Mouse (Mus musculus) ES-E14 (cell line): ENCODE results near the gene Zmym5. TPM values are rescaled to one million over a fixed set of nuclear protein-coding genes. Genes with fewer than 3 reads are reported as not detected.
A peak's percentile ranks its signal among the peaks of the same experiment; 100 is the strongest.
"Not testable (repeated sequence)": the region's sequence is repeated elsewhere in the genome, so short reads cannot be mapped to it uniquely, and the experiment has no call there.

Experiments
- DNase-seq: peaks from one replicate; pipeline ENCODE4 v3.0.0-alpha.2; 2013; ENCODE audit warnings: low read depth, low spot score
- H3K27ac ChIP-seq: 2 replicates; pipeline ENCODE4 v1.5.1; 2012; ENCODE audit warnings: low read depth, mild to moderate bottlenecking, low read length, moderate library complexity, mixed read lengths; ENCODE audit not compliant: poor library complexity, insufficient read depth, severe bottlenecking
- H3K36me3 ChIP-seq: 2 replicates; pipeline ENCODE4 v1.6.1; 2012; ENCODE audit warnings: mild to moderate bottlenecking, low read length, moderate library complexity, mixed read lengths; ENCODE audit not compliant: control insufficient read depth, poor library complexity, insufficient read depth, severe bottlenecking
- H3K4me1 ChIP-seq, 2 experiments: fragments of 150-350 bp in 1 of 2; sonication (generic) in 1 of 2; 2 replicates each; pipeline ENCODE4 v1.6.1; 2012; ENCODE audit warnings: low read length in 2 of 2, mild to moderate bottlenecking in 1 of 2, mixed read lengths in 1 of 2; ENCODE audit not compliant: control insufficient read depth in 2 of 2, insufficient read depth in 2 of 2, poor library complexity in 1 of 2
- H3K4me3 ChIP-seq, 2 experiments: fragments of 150-350 bp in 1 of 2; sonication (generic) in 1 of 2; 2 replicates each; pipeline ENCODE4 v1.5.1; 2012; ENCODE audit warnings: low read length in 2 of 2, low read depth in 1 of 2, mild to moderate bottlenecking in 1 of 2, mixed read lengths in 1 of 2; ENCODE audit not compliant: insufficient read depth in 1 of 2, poor library complexity in 1 of 2, severe bottlenecking in 1 of 2
- H3K9ac ChIP-seq: 2 replicates; pipeline ENCODE4 v1.6.1; 2012; ENCODE audit warnings: low read depth, mild to moderate bottlenecking, low read length, mixed read lengths; ENCODE audit not compliant: poor library complexity, insufficient read depth, severe bottlenecking
- H3K9me3 ChIP-seq: fragments of 150-350 bp; sonication (generic); 2 replicates; pipeline ENCODE4 v1.6.1; 2012; ENCODE audit warnings: low read depth, mild to moderate bottlenecking, low read length; ENCODE audit not compliant: control insufficient read depth, insufficient read depth
- CHD2 ChIP-seq: IDR thresholded peaks from 2 replicates; pipeline ENCODE4 v1.6.1; 2014; ENCODE audit warnings: mild to moderate bottlenecking, low read depth, low read length, inconsistent platforms
- HCFC1 ChIP-seq: IDR thresholded peaks from 2 replicates; pipeline ENCODE4 v1.6.1; 2012; ENCODE audit warnings: low read length, inconsistent platforms, borderline replicate concordance; ENCODE audit not compliant: insufficient read depth
- MAFK ChIP-seq: IDR thresholded peaks from 2 replicates; pipeline ENCODE4 v1.6.1; 2014; ENCODE audit warnings: mild to moderate bottlenecking, low read depth, low read length, inconsistent platforms; ENCODE audit not compliant: insufficient read depth
- ZC3H11A ChIP-seq: IDR thresholded peaks from 2 replicates; pipeline ENCODE4 v1.6.1; 2012; ENCODE audit warnings: low read depth, mild to moderate bottlenecking, inconsistent platforms, low read length, borderline replicate concordance
- ZNF384 ChIP-seq: IDR thresholded peaks from 2 replicates; pipeline ENCODE4 v1.6.1; 2012; ENCODE audit warnings: low read depth, low read length, inconsistent platforms
- in situ Hi-C, 2 experiments: fragments of 600-800 bp; cut with MboI; formaldehyde crosslinking; loops; one replicate each; pipeline ENCODE4 v1.15.1; 2025; ENCODE audit warnings: low sequenced_read_pairs in 2 of 2, inconsistent platforms in 1 of 2; ENCODE audit not compliant: unreplicated experiment in 2 of 2
- total RNA-seq: library from RNA; depleted of rRNA; stranded (reverse); fragments of 300-350 nt; gene quantifications from 2 replicates; pipeline ENCODE4 v1.2.3, GENCODE M21; 2012

The Zmym5 gene
- total RNA-seq, 1 experiment: 8.3 TPM

- H3K36me3 ChIP-seq, DNase-seq, in situ Hi-C loops, H3K4me1 ChIP-seq, H3K9me3 ChIP-seq: not testable (repeated sequence)
- TF ChIP-seq ZNF384: peak; percentile 69
- Histone ChIP-seq H3K27ac (peak overlapping the region; percentile 58; the same call in 1 of the 2 replicates), H3K4me3 (peak overlapping the region; percentile 84 to 96), H3K9ac (peak overlapping the region; percentile 97)
These were observed 480 bp downstream of the Zmym5 start for GRCm38 (mm10) chr14:56810781-56811690.

- TF ChIP-seq HCFC1: no peak
- TF ChIP-seq ZC3H11A: no peak
- no peak for TF ChIP-seq CHD2
- no peak for TF ChIP-seq MAFK
- TF ChIP-seq ZNF384: no peak
- Histone ChIP-seq H3K27ac (no peak overlapping the region), H3K4me1 (no peaks in the 10 kb centered on the region), H3K9me3 (no peaks in the 10 kb centered on the region), H3K36me3 (peaks cover 10% of the 10 kb centered on the region), H3K9ac (no peak overlapping the region), H3K4me3 (no peak overlapping the region)
- in situ Hi-C loops: loop anchor here in 1 of 2 experiments (25.0 kb wide), 1 partner anchor 431 kb away; the partner anchor contains the start of gene Atp12a
- DNase-seq: no peak
These were observed 18.3 kb downstream of the Zmym5 start for GRCm38 (mm10) chr14:56793243-56793642.

GRCm38 (mm10) chr14:56784575-56784974, 26.9 kb downstream of the Zmym5 start:
- Histone ChIP-seq H3K9ac (no peak overlapping the region), H3K9me3 (no peaks in the 10 kb centered on the region), H3K27ac (no peak overlapping the region), H3K36me3 (no peaks in the 10 kb centered on the region), H3K4me1 (peaks cover 0 to 2% of the 10 kb centered on the region in 2 experiments; a peak in 1 of 4 replicates), H3K4me3 (no peak overlapping the region)
- in situ Hi-C loops: loop anchor here in 1 of 2 experiments (25.0 kb wide), 1 partner anchor 422 kb away; the partner anchor contains the start of gene Atp12a
- DNase-seq: no peak
- TF ChIP-seq ZC3H11A (no peak), HCFC1 (no peak), CHD2 (no peak), MAFK (no peak), ZNF384 (no peak)

- Histone ChIP-seq H3K4me1 (peaks cover 2% of the 10 kb centered on the region in 2 experiments; a peak in 2 of 4 replicates), H3K9me3 (no peaks in the 10 kb centered on the region), H3K9ac (peak overlapping the region; percentile 74; the same call in 1 of the 2 replicates), H3K36me3 (0 out of 2 replicates have a peak, but pooled peaks cover 2% of the 10 kb centered on the region), H3K4me3 (peak overlapping the region; percentile 51 to 78; a peak in 3 of 4 replicates), H3K27ac (peak overlapping the region; percentile 47; the same call in 1 of the 2 replicates)
- no peak for DNase-seq
- TF ChIP-seq HCFC1 (no peak), MAFK (no peak)
- in situ Hi-C loops: loop anchor here in 1 of 2 experiments (25.0 kb wide), 1 partner anchor 417 kb away; the partner anchor contains the start of gene Atp12a
These were observed 32.6 kb downstream of the Zmym5 start for GRCm38 (mm10) chr14:56778933-56779300.
